Comparison of ENCODE assay signal across 19 mouse cellular contexts in the genomic region with DNA sequence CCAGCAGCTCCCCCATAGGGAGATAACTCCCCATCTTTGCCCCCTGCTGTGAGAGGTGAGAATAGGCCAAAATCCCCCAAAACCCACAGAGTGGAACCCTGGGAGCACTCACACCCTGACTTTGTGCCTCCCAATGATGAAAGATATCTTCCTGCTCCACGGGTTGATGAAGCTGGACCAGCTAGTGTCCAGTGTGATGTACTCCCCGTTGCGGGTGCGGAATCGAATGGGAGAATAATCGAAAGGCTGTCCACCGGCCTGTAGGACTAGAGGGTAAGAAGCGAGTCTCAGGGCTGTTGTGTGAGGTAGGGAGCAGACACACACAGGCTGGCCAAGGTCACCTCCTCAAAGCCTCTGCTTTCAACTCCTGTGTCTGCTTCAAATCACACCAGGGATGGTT. TPM values are rescaled to one million over a fixed set of nuclear protein-coding genes. Genes with fewer than 3 reads are reported as not detected.
A peak's percentile ranks its signal among the peaks of the same experiment; 100 is the strongest.
DNase-seq lines count a peak whose midpoint lies in the region; ATAC-seq and TF ChIP-seq lines count a peak whose summit lies in the region.
"Had no signal": no experiment of that assay in that cellular context is flagged by ENCODE, and none has a peak within 500 bp of the region (broad histone marks: within the 10 kb centered on the region; RNA-seq: fewer than 3 reads in every experiment).

No protein-coding gene starts in this region.

- DNase-seq in heart, adult 2 months = no peak
- no peak for DNase-seq in heart, postnatal 4 days
- no peak for DNase-seq in kidney, adult 2 months
- DNase-seq in kidney, postnatal 36 days = no peak
- no peak for DNase-seq in midbrain, embryonic 10.5 days (ENCODE audit: low spot score)
- DNase-seq: cerebellum, adult 18-20 months; cerebellum, adult 9-11 months; cerebellum, postnatal 36 days; forebrain, postnatal 0 days; gastrocnemius, postnatal 36 days; heart, adult 18-20 months had no signal

- 96% methylated on average over 8 of the region's 8 CpGs for WGBS in heart, adult 2 months
- WGBS in kidney, adult 2 months = 97% methylated on average over 8 of the region's 8 CpGs
- WGBS in midbrain, embryonic 10.5 days = 92% methylated on average over 8 of the region's 8 CpGs
- 94% methylated on average over 8 of the region's 8 CpGs for WGBS in midbrain, embryonic 15.5 days

- TF ChIP-seq EP300 in heart, adult 2 months (IDR thresholded peaks at IDR 0.05; ENCODE audit: insufficient read depth, low read depth, low read length) = no peak

- H3K79me2 ChIP-seq in heart, adult 2 months (replicated peaks; ENCODE audit: control insufficient read depth, insufficient read depth, low read length) = no peaks in the 10 kb centered on the region

- no peak overlapping the region for H3K4me2 ChIP-seq in midbrain, embryonic 15.5 days
- H3K4me2 ChIP-seq: embryonic facial prominence, embryonic 13.5 days; forebrain, embryonic 13.5 days; hindbrain, embryonic 13.5 days had no signal

- no peak overlapping the region for H3K9ac ChIP-seq in heart, adult 2 months (ENCODE audit: low read depth, low read length)
- H3K9ac ChIP-seq in midbrain, embryonic 15.5 days = no peak overlapping the region
- H3K9ac ChIP-seq: embryonic facial prominence, embryonic 13.5 days; forebrain, embryonic 13.5 days; forebrain, postnatal 0 days; hindbrain, embryonic 13.5 days had no signal

- no peaks in the 10 kb centered on the region for H3K27me3 ChIP-seq in heart, adult 2 months (ENCODE audit: control insufficient read depth, insufficient read depth, low read length)
- no peaks in the 10 kb centered on the region for H3K27me3 ChIP-seq in kidney, adult 2 months (replicated peaks; ENCODE audit: control insufficient read depth, insufficient read depth, low read length)
- H3K27me3 ChIP-seq in midbrain, embryonic 10.5 days (ENCODE audit: low read depth, poor library complexity, severe bottlenecking) = no peaks in the 10 kb centered on the region
- no peaks in the 10 kb centered on the region for H3K27me3 ChIP-seq in midbrain, embryonic 15.5 days (replicated peaks)
- H3K27me3 ChIP-seq: CH12.LX; embryonic facial prominence, embryonic 13.5 days; forebrain, embryonic 13.5 days; hindbrain, embryonic 13.5 days; Patski had no signal

- no peak overlapping the region for H3K4me3 ChIP-seq in heart, adult 2 months
- H3K4me3 ChIP-seq in kidney, adult 2 months (ENCODE audit: insufficient read depth, low read depth, low read length) = no peak overlapping the region
- H3K4me3 ChIP-seq in midbrain, embryonic 10.5 days = no peak overlapping the region
- no peak overlapping the region for H3K4me3 ChIP-seq in midbrain, embryonic 15.5 days
- H3K4me3 ChIP-seq: embryonic facial prominence, embryonic 13.5 days; forebrain, embryonic 13.5 days; hindbrain, embryonic 13.5 days had no signal

- no peak for ATAC-seq in midbrain, embryonic 15.5 days (replicated peaks)
- ATAC-seq: activated CD4-positive, CD25-positive, alpha-beta regulatory T cell, adult 4 months; forebrain, embryonic 13.5 days; forebrain, postnatal 0 days; hindbrain, postnatal 0 days; Patski had no signal

- no peaks in the 10 kb centered on the region for H3K9me3 ChIP-seq in midbrain, embryonic 10.5 days (replicated peaks)
- no peaks in the 10 kb centered on the region for H3K9me3 ChIP-seq in midbrain, embryonic 15.5 days
- H3K9me3 ChIP-seq: embryonic facial prominence, embryonic 13.5 days; forebrain, embryonic 13.5 days; hindbrain, embryonic 13.5 days had no signal

- intact Hi-C loops in heart, adult 2 months (cut with DNase I) = no loop called here

- peaks cover 19% of the 10 kb centered on the region for H3K4me1 ChIP-seq in heart, adult 2 months (ENCODE audit: control insufficient read depth, insufficient read depth, low read length)
- peaks cover 28% of the 10 kb centered on the region for H3K4me1 ChIP-seq in kidney, adult 2 months (ENCODE audit: control insufficient read depth, insufficient read depth, low read length)
- no peaks in the 10 kb centered on the region for H3K4me1 ChIP-seq in midbrain, embryonic 10.5 days
- H3K4me1 ChIP-seq in midbrain, embryonic 15.5 days = no peaks in the 10 kb centered on the region

- TF ChIP-seq CTCF in heart, adult 2 months (IDR thresholded peaks at IDR 0.05) = no peak
- TF ChIP-seq CTCF in kidney, adult 2 months (conservative IDR thresholded peaks at IDR 0.05; ENCODE audit: insufficient read depth, insufficient read length, low read depth, low read length) = no peak

- peaks cover 14% of the 10 kb centered on the region for H3K36me3 ChIP-seq in heart, adult 2 months (ENCODE audit: control insufficient read depth, insufficient read depth, low read length)
- H3K36me3 ChIP-seq in kidney, adult 2 months (ENCODE audit: control insufficient read depth, insufficient read depth, low read length) = peaks cover 4% of the 10 kb centered on the region; the same call in 1 of the 2 replicates
- H3K36me3 ChIP-seq in midbrain, embryonic 10.5 days = 0 out of 2 replicates have a peak, but pooled peaks cover 3% of the 10 kb centered on the region
- H3K36me3 ChIP-seq in midbrain, embryonic 15.5 days (replicated peaks) = peaks cover 5% of the 10 kb centered on the region; the same call in 1 of the 2 replicates

- H3K27ac ChIP-seq in heart, adult 2 months = peak overlapping the region; percentile 94
- peak overlapping the region; percentile 91 for H3K27ac ChIP-seq in kidney, adult 2 months (ENCODE audit: insufficient read depth, low read depth, low read length)
- H3K27ac ChIP-seq in midbrain, embryonic 10.5 days (replicated peaks) = 0 out of 2 replicates have a peak overlapping the region, but pooled peaks have one; percentile 13
- H3K27ac ChIP-seq in midbrain, embryonic 15.5 days = no peak overlapping the region
- H3K27ac ChIP-seq: embryonic facial prominence, embryonic 13.5 days; forebrain, embryonic 13.5 days; hindbrain, embryonic 13.5 days had no signal

- no peak for TF ChIP-seq POLR2A in heart, adult 2 months (IDR thresholded peaks at IDR 0.05; ENCODE audit: insufficient read depth, low read depth, low read length)
- no peak for TF ChIP-seq POLR2A in kidney, adult 2 months (IDR thresholded peaks at IDR 0.05; ENCODE audit: low read depth, low read length)

RNA-seq across cellular contexts. Expression of a gene that starts 21.1 kb away (rescaled TPM):
- 10 to 100 TPM; 17.4 to 18.2 TPM for total RNA-seq in heart, adult 2 months (2021)
- 23.6 and 25.8 TPM in 2 replicates for polyA plus RNA-seq in heart, adult 2 months (2012; rRNA removed)
- total RNA-seq in heart, postnatal 4 days (2021) = 10 to 100 TPM; 29.6 to 30.6 TPM
- polyA plus RNA-seq in kidney, adult 2 months (2012; rRNA removed) = 64.1 and 66.7 TPM in 2 replicates
- polyA plus RNA-seq in midbrain, embryonic 10.5 days (2016; fragmentation: Nextera tagmentation; extraction: Ambion mirVana) = 213 and 329 TPM in 2 replicates
- polyA plus RNA-seq in midbrain, embryonic 15.5 days (2015; fragmentation: Nextera tagmentation; extraction: Ambion mirVana) = 192 and 212 TPM in 2 replicates

RNA-seq across cellular contexts. Expression of a gene that starts 24.2 kb away (rescaled TPM):
- total RNA-seq in heart, adult 2 months (2021) = 10 to 100 TPM in 1 of 2 experiments, 1 to 10 TPM in 1; 3.8 to 13.8 TPM
- polyA plus RNA-seq in heart, adult 2 months (2012; rRNA removed) = 5.3 and 6.3 TPM in 2 replicates
- 10 to 100 TPM in 1 of 2 experiments, 1 to 10 TPM in 1; 8.5 to 11.2 TPM for total RNA-seq in heart, postnatal 4 days (2021)
- 5.6 and 6.8 TPM in 2 replicates for polyA plus RNA-seq in kidney, adult 2 months (2012; rRNA removed)
- 2.5 and 4.0 TPM in 2 replicates for polyA plus RNA-seq in midbrain, embryonic 10.5 days (2016; fragmentation: Nextera tagmentation; extraction: Ambion mirVana)
- 5.1 and 5.3 TPM in 2 replicates for polyA plus RNA-seq in midbrain, embryonic 15.5 days (2015; fragmentation: Nextera tagmentation; extraction: Ambion mirVana)

RNA-seq across cellular contexts. Expression of a gene that starts 36.3 kb away (rescaled TPM):
- 10 to 100 TPM; 47.3 to 49.0 TPM for total RNA-seq in heart, adult 2 months (2021)
- polyA plus RNA-seq in heart, adult 2 months (2012; rRNA removed) = 36.6 and 43.6 TPM in 2 replicates
- 10 to 100 TPM; 58.2 to 59.1 TPM for total RNA-seq in heart, postnatal 4 days (2021)
- polyA plus RNA-seq in kidney, adult 2 months (2012; rRNA removed) = 42.6 and 47.9 TPM in 2 replicates
- polyA plus RNA-seq in midbrain, embryonic 10.5 days (2016; fragmentation: Nextera tagmentation; extraction: Ambion mirVana) = 173 and 177 TPM in 2 replicates
- polyA plus RNA-seq in midbrain, embryonic 15.5 days (2015; fragmentation: Nextera tagmentation; extraction: Ambion mirVana) = 150 and 152 TPM in 2 replicates

RNA-seq across cellular contexts. Expression of a gene that starts 59.5 kb away (rescaled TPM):
- total RNA-seq in heart, adult 2 months (2021) = 1 to 10 TPM; 5.0 to 5.1 TPM
- 5.0 and 5.3 TPM in 2 replicates for polyA plus RNA-seq in heart, adult 2 months (2012; rRNA removed)
- 1 to 10 TPM; 4.3 to 4.6 TPM for total RNA-seq in heart, postnatal 4 days (2021)
- 9.8 and 11.2 TPM in 2 replicates for polyA plus RNA-seq in kidney, adult 2 months (2012; rRNA removed)
- 10.5 and 12.9 TPM in 2 replicates for polyA plus RNA-seq in midbrain, embryonic 10.5 days (2016; fragmentation: Nextera tagmentation; extraction: Ambion mirVana)
- 11.4 and 12.1 TPM in 2 replicates for polyA plus RNA-seq in midbrain, embryonic 15.5 days (2015; fragmentation: Nextera tagmentation; extraction: Ambion mirVana)
